Mouse (Mus musculus) telencephalon, adult 2 months (tissue): ENCODE data around the gene Hdhd3.

ENCODE experiments used
- DNase-seq: peaks from one replicate; pipeline ENCODE4 v3.0.0-alpha.2; 2011; ENCODE audit warnings: low read depth, low spot score

The Hdhd3 gene

GRCm38 (mm10) chr4:62477542-62478244, 25.6 kb downstream of the Hdhd3 start:
- no peak for DNase-seq

- no peak for DNase-seq
Observed at GRCm38 (mm10) chr4:62475793-62476192, 27.5 kb downstream of the Hdhd3 start.

- DNase-seq: no peak
Observed at GRCm38 (mm10) chr4:62475131-62475530, 28.1 kb downstream of the Hdhd3 start.

- peak; percentile 64 for DNase-seq
Observed at GRCm38 (mm10) chr4:62472071-62472470, 31.2 kb downstream of the Hdhd3 start.

- peak; percentile 65 for DNase-seq
Observed at GRCm38 (mm10) chr4:62470598-62471051, 32.6 kb downstream of the Hdhd3 start, which contains the start of gene Wdr31. Gene Wdr31 (minus strand): TSS chr4:62470896.

GRCm38 (mm10) chr4:62468158-62468557, 35.1 kb downstream of the Hdhd3 start:
- DNase-seq: no peak

GRCm38 (mm10) chr4:62463124-62463523, 40.1 kb downstream of the Hdhd3 start:
- DNase-seq: no peak

GRCm38 (mm10) chr4:62460348-62460747, 42.9 kb downstream of the Hdhd3 start:
- DNase-seq: no peak

GRCm38 (mm10) chr4:62459081-62459480, 44.2 kb downstream of the Hdhd3 start:
- DNase-seq: peak; percentile 88

GRCm38 (mm10) chr4:62454995-62455394, 48.3 kb downstream of the Hdhd3 start:
- peak; percentile 10 for DNase-seq
